Mouse (Mus musculus): ENCODE data around the gene Mybpc3. TPM values are rescaled to one million over a fixed set of nuclear protein-coding genes. Genes with fewer than 3 reads are reported as not detected.

Gene Mybpc3
- 1,487 TPM for polyA plus RNA-seq (2014; fragmentation: Illumina TruSeq; extraction: RNeasy Lipid Tissue Mini Kit (QIAGEN cat#74804); ENCODE audit: low read depth, low replicate concordance)

DNA sequence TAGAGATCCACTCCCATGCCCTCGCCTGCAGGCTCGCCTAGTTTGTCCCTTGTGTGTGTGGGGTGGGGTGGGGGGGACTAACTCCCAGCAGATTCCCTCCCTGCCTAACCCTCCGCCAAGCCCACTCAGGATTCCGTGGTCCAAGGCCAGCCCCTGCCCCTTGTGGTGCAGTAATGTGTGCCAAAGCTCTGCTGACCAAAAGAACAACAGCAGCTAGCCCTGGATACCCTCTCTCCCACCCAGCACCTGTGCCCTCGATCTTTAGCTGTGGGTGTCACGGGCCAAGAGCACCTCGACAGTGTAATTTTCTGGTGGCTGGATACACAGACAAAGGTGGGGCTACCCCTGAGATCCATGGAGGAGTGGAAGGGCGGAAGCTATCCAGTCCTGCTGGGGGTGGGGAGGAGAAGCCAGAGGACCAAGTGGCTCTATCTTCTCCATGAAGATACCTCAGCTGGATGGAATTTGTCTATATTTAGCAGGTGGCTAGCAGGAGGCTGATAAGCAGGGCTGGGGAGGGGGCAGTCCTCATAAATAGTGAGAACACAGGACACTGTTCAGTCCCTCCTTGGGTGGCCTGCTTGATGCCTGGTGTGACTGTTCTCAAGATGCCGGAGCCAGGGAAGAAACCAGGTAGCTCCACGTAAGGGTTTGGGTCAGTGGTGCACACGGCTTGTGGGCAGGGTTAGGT lies at the start of gene Mybpc3:
Gene Mybpc3, plus strand, starts transcription at position 560 of the 691 bp plus-strand sequence.

DNA sequence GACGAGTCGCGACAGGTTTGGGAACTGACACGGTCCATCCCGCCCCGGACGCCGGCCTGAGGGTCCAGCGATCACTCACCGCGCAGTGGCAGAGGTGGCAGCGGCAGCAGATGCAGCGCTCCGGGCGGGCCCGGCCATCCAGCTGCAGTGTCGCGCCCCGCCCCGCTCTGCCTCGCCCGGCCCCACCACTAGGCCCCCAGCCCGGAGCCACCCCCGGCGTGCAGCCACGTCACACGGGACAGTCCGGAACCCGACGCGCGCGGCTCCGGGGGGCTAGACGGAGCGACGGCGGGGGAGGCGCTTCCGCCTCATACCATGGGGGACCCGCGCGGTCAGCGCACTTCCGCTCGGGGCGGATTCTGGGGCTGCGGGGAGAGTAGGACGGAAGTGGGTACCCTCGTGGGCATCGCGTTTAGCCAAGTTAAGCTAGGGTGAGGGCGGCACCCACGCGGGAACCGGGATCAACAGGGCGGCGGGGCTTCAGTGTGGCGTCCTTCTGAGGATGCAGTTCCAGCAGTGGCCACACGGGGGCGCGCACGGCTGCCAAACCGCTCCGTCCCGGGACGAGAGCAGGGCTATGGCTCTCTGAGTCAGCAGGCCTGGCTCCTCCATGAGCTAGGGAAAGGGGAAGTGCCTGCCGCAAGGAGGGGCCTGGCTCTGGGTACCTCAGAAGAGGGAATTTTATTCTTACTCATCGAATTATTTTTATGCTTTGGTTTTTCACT lies 47.7 kb upstream of the Mybpc3 start, which contains the start of gene Slc39a13:
Gene Slc39a13, minus strand, starts transcription at position 342 of the 725 bp plus-strand sequence.

DNA sequence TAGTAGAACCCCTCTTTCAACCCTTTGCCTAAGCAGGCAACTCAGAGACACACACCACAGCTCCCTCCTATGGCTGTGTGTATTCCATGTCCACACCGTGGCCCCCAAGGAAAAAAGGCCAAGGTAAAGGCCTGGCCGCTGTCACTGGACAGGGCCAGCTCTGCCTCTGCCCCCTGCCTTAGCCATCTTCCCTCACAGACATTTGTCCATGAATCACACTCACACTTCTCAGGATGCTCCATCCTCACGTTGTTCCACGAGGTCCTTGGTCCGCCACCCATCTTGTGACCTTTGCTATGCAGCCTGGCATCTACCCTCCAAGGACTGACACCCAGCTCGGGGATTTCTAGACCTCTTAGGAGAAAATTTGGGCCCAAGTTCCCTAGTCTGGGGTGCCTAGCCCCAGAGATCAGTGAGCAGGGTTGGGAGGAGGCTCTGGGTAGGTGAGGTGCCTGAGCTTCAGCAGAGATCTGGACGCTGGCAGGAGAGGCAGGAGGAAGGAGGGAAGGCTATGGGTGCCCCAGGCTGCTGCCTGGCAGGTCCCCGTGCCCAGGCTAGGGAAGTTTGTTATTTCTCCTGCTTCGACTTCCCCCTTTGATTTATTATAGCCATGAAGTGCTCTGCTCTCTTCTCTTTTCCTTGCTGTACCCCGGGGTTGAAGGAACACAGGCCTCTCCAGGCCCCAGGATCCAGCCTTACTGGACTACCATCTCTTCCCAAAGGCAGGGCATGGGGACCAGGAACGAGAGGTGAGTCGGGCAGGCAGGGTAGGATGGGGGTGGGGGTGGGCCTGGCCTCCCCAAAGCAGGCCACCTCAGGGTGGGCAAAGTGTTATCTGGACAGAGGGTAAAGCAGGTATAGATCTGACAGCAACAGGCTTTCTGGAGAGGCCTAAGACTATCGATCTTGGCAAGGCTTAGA lies 35.9 kb upstream of the Mybpc3 start, which contains the start of gene Spi1:
Gene Spi1, plus strand, starts transcription at position 616 of the 921 bp plus-strand sequence.

DNA sequence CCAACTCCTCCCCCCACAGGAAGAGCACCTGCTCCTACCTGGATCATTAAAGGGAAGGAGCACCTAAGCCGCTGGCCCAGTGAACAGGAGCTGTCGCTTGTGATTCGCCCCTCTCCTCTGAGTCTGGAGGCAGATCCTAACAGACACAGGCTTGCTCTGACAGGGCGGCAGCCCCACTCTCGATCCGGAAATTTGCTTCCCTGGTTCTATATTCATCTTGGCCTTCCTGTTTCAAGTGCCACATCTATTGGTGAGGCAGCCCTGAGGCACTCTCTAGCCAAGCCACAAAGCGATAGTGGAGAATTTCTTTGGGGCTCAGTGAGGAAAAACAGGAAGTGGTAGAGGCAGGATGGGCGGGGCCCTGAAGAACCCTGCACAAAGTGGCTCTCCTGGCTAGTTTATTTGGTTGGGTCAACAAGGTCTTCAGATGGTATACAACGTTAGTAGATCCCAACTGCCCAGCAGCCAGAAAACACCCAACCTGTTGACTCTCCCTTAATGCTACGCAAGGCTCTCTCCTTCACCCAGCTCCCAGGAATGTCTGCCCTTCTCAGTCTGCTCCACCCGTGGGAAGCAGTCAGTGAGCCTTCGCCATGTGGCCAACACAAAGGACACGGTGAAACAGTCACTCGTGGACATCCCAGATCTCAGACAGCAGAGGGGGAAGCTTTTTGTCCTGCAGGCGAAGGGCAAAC lies 65.9 kb downstream of the Mybpc3 start, which contains the start of gene Madd:
Gene Madd, minus strand, starts transcription at position 127 of the 695 bp plus-strand sequence.

Other genes starting within 250 kb of the Mybpc3 start
- gene C1qtnf4, start 232.3 kb upstream of the Mybpc3 start, polyA plus RNA-seq (2014; fragmentation: Illumina TruSeq; extraction: RNeasy Lipid Tissue Mini Kit (QIAGEN cat#74804); ENCODE audit: low read depth, low replicate concordance): 3.9 TPM
- gene Kbtbd4, start 213.4 kb upstream of the Mybpc3 start, polyA plus RNA-seq (2014; fragmentation: Illumina TruSeq; extraction: RNeasy Lipid Tissue Mini Kit (QIAGEN cat#74804); ENCODE audit: low read depth, low replicate concordance): 18.3 TPM
- gene Ndufs3, start 213.3 kb upstream of the Mybpc3 start, polyA plus RNA-seq (2014; fragmentation: Illumina TruSeq; extraction: RNeasy Lipid Tissue Mini Kit (QIAGEN cat#74804); ENCODE audit: low read depth, low replicate concordance): 761 TPM
- 60.6 TPM for gene Celf1, start 177.8 kb upstream of the Mybpc3 start, polyA plus RNA-seq (2014; fragmentation: Illumina TruSeq; extraction: RNeasy Lipid Tissue Mini Kit (QIAGEN cat#74804); ENCODE audit: low read depth, low replicate concordance)
- 25.0 TPM for gene Rapsn, start 82.5 kb upstream of the Mybpc3 start, polyA plus RNA-seq (2014; fragmentation: Illumina TruSeq; extraction: RNeasy Lipid Tissue Mini Kit (QIAGEN cat#74804); ENCODE audit: low read depth, low replicate concordance)
- gene Psmc3, start 64.1 kb upstream of the Mybpc3 start, polyA plus RNA-seq (2014; fragmentation: Illumina TruSeq; extraction: RNeasy Lipid Tissue Mini Kit (QIAGEN cat#74804); ENCODE audit: low read depth, low replicate concordance): 297 TPM
- 31.1 TPM for gene Slc39a13, start 47.7 kb upstream of the Mybpc3 start, polyA plus RNA-seq (2014; fragmentation: Illumina TruSeq; extraction: RNeasy Lipid Tissue Mini Kit (QIAGEN cat#74804); ENCODE audit: low read depth, low replicate concordance)
- gene Spi1, start 35.8 kb upstream of the Mybpc3 start, polyA plus RNA-seq (2014; fragmentation: Illumina TruSeq; extraction: RNeasy Lipid Tissue Mini Kit (QIAGEN cat#74804); ENCODE audit: low read depth, low replicate concordance): 4.9 TPM
- 9.3 TPM for gene Madd, start 65.7 kb downstream of the Mybpc3 start, polyA plus RNA-seq (2014; fragmentation: Illumina TruSeq; extraction: RNeasy Lipid Tissue Mini Kit (QIAGEN cat#74804); ENCODE audit: low read depth, low replicate concordance)
- gene Nr1h3, start 84.7 kb downstream of the Mybpc3 start, polyA plus RNA-seq (2014; fragmentation: Illumina TruSeq; extraction: RNeasy Lipid Tissue Mini Kit (QIAGEN cat#74804); ENCODE audit: low read depth, low replicate concordance): 29.7 TPM
- 15.9 TPM for gene Acp2, start 84.7 kb downstream of the Mybpc3 start, polyA plus RNA-seq (2014; fragmentation: Illumina TruSeq; extraction: RNeasy Lipid Tissue Mini Kit (QIAGEN cat#74804); ENCODE audit: low read depth, low replicate concordance)
- 10.9 TPM for gene Ddb2, start 118.8 kb downstream of the Mybpc3 start, polyA plus RNA-seq (2014; fragmentation: Illumina TruSeq; extraction: RNeasy Lipid Tissue Mini Kit (QIAGEN cat#74804); ENCODE audit: low read depth, low replicate concordance)
- gene Pacsin3, start 137.8 kb downstream of the Mybpc3 start, polyA plus RNA-seq (2014; fragmentation: Illumina TruSeq; extraction: RNeasy Lipid Tissue Mini Kit (QIAGEN cat#74804); ENCODE audit: low read depth, low replicate concordance): 213 TPM
- 63.3 TPM for gene Arfgap2, start 146.8 kb downstream of the Mybpc3 start, polyA plus RNA-seq (2014; fragmentation: Illumina TruSeq; extraction: RNeasy Lipid Tissue Mini Kit (QIAGEN cat#74804); ENCODE audit: low read depth, low replicate concordance)